Comparison of ENCODE assay signal across 26 mouse cellular contexts in genomic region chr3:39643194-39643593, GRCm38 (mm10).
"Had no signal": no experiment of that assay in that cellular context is flagged by ENCODE, and none has a peak within 500 bp of the region (broad histone marks: within the 10 kb centered on the region; RNA-seq: fewer than 3 reads in every experiment).

No protein-coding gene starts in this region.

- H3K4me1 ChIP-seq: heart, embryonic 10.5 days; heart, embryonic 12.5 days; hindbrain, embryonic 10.5 days; hindbrain, embryonic 12.5 days; intestine, embryonic 15.5 days; limb, embryonic 10.5 days had no signal

- DNase-seq: gastrocnemius, postnatal 25 days; heart, adult 18-20 months; heart, postnatal 10 days; heart, postnatal 4 days; kidney, adult 18-20 months; kidney, adult 8-10 months; kidney, postnatal 10 days; kidney, postnatal 25 days; kidney, postnatal 4 days; liver; lung, adult 18-20 months had no signal

- H3K27ac ChIP-seq: heart, embryonic 10.5 days; hindbrain, embryonic 10.5 days; hindbrain, embryonic 12.5 days; hindbrain, embryonic 14.5 days; intestine, embryonic 15.5 days; layer of hippocampus, adult 2 months; left cerebral cortex, adult 2 months; limb, embryonic 10.5 days; limb, embryonic 12.5 days; liver, embryonic 14.5 days had no signal

- ATAC-seq: hindbrain, embryonic 16.5 days; inflammation-experienced regulatory T-cells, adult 6 months; intestine, embryonic 15.5 days; intestine, postnatal 0 days had no signal

- H3K4me3 ChIP-seq: heart, embryonic 10.5 days; heart, embryonic 12.5 days; hindbrain, embryonic 10.5 days; hindbrain, embryonic 12.5 days; intestine, embryonic 15.5 days; layer of hippocampus, adult 2 months; left cerebral cortex, adult 2 months; limb, embryonic 10.5 days; limb, embryonic 12.5 days had no signal

- H3K9me3 ChIP-seq: heart, embryonic 10.5 days; heart, embryonic 12.5 days; hindbrain, embryonic 10.5 days; hindbrain, embryonic 12.5 days; intestine, embryonic 15.5 days; limb, embryonic 10.5 days; limb, embryonic 12.5 days had no signal

- H3K27me3 ChIP-seq: heart, embryonic 12.5 days; hindbrain, embryonic 12.5 days; intestine, embryonic 15.5 days; limb, embryonic 12.5 days had no signal

- H3K36me3 ChIP-seq: heart, embryonic 10.5 days; heart, embryonic 12.5 days; hindbrain, embryonic 10.5 days; hindbrain, embryonic 12.5 days; intestine, embryonic 15.5 days; limb, embryonic 10.5 days; limb, embryonic 12.5 days had no signal

- H3K9ac ChIP-seq: heart, embryonic 12.5 days; hindbrain, embryonic 12.5 days; hindbrain, embryonic 14.5 days; intestine, embryonic 15.5 days; limb, embryonic 12.5 days; liver, embryonic 14.5 days had no signal

- H3K4me2 ChIP-seq: heart, embryonic 12.5 days; hindbrain, embryonic 12.5 days; hindbrain, embryonic 14.5 days; intestine, embryonic 15.5 days; limb, embryonic 12.5 days; liver, embryonic 11.5 days had no signal
